Mouse (Mus musculus): ENCODE data around the gene Sdha. TPM values are rescaled to one million over a fixed set of nuclear protein-coding genes. Genes with fewer than 3 reads are reported as not detected.

Sdha gene
- total RNA-seq, 2 experiments from 2014 or later, result 49.2 to 50.3 TPM

DNA sequence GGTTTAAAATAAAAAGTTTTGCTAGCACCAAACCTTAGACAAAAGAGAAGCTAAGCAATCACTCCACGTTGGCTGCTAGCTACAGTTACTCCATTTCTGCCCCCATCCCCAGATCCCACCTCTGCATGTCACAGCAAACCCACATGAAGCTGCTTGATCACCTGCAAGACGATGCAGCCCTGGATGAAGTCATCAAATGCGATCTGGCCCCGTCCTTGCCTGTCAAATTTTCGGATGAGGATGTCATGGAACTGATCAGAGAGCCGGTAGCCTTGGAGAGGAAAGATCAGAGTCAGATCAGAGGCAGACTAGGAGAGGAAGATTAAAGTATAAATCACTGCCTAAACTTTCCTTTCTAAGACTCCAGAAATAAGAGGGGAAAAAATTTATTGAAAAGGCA, 44.7 kb downstream of the Sdha start:
- ATAC-seq (replicated peaks; ENCODE audit: low FRiP score, poor library complexity, severe bottlenecking), result no peak

GRCm38 (mm10) chr13:74302050-74303037, 47.7 kb downstream of the Sdha start:
- ATAC-seq (replicated peaks; ENCODE audit: low FRiP score, poor library complexity, severe bottlenecking), result no peak

DNA sequence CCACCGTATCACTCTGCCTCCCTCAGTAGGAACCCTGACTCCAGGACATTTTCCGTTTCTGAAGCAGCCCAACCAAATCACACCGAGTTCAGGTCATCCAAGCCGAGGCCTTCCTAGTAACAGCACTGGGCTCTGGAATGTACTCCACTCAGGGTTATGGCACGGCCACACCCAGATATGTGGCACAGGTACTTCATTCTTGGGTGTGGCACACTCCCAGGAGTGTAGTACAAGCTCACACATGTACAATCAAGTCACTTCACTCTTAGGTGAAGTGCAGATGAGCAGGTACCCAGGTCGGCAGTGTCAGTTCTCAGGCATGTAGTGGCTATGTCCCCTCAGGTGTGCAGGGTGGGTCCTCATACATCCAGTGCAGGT, 48.5 kb downstream of the Sdha start:
- 0 out of 2 replicates have a peak, but pooled peaks have one; percentile 29 for ATAC-seq (replicated peaks; ENCODE audit: low FRiP score, poor library complexity, severe bottlenecking)

DNA sequence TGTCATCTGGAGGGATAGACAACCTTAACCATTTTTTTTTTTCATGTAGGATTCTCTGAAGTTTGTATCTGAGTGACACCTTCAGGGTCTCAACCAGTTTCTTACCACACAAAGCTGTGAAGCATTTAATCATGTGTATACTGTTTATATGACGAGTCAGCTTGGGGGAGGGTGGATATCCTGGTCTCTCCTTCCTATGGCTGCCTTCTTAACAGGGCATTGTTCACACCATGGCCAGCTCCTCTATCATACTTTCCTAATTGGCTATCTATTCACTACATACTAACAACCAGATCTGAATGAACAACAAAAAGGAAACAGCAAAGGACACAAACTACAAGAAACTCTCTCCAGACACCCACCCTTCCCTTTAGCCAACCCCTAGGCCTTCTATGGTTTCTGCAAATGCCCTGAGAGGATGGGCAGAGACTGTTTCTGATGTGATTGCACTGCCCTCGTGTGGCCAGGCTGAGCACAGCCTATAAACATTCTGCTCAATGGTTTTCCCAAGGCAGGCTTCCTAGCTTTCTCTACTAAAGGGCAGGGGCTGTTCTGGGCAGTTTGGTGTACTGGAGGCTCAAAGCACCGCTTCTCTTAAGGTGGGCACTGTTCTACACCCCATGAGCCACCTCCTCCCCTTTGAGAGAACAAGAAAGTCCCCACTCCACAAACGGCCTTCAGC, 49.0 kb downstream of the Sdha start:
- peak; percentile 77 for ATAC-seq (replicated peaks; ENCODE audit: low FRiP score, poor library complexity, severe bottlenecking)

DNA sequence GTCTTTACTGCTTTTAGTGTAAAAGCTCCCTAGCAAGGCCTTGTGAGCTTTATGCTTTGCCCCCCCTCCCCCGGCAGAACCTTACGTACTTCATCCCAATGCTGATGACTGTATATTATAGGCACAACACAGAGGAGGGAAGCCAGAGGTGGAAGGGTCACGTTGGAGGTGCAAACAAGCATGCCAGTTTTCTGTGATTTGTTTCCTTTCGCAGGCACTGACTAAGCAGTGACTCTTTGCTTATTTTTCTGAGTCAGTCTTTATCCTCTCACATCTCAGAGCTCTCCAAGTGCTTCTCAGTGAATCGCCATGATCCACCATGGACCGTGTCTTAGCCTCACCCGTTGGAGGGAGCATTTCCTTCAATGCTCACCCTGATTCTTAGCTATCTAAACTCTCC, 53.7 kb downstream of the Sdha start:
- no peak for ATAC-seq (replicated peaks; ENCODE audit: low FRiP score, poor library complexity, severe bottlenecking)

DNA sequence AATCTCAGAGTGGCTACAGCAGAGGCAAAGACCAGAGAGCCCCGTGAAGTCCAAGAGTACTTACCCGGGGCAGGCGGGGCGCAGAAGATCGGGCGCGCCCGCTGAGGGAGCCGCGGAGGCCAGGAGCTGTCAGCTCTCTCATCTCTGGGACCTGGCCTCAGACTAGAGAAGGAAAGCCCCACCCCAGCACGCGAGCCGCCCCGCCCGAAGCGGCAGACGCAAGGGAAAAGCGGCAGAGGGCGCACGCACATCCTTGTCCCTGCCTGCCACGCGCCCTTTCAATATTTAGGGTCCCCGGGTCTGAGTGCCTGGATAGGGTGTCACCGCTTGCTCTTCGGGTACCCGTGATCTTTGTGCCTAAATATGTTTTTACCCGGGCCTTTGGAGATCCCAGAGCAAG, 57.9 kb downstream of the Sdha start, which contains the start of gene Ahrr:
Ahrr (minus strand) TSS at position 165 of the 400 bp plus-strand sequence.
- no peak for ATAC-seq (replicated peaks; ENCODE audit: low FRiP score, poor library complexity, severe bottlenecking)

DNA sequence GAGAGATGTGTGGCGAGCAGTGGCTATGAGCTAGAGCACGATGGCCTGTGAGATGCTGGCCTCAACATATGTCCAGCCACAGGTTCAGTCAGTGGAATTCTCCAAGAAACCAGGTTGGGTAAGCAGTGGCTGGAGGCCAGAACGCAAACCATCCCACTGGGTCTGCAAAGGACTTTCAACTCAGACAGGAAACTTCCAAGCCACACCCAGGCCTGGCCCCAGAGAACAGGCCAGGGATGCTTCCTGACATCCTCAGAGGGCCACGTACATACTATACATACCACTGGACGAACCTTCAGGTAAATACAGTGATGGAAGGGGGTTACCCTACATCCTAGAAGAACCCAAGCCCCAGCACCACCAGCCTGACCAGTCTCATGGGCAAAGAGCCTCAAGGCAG, 60.4 kb downstream of the Sdha start:
- no peak for ATAC-seq (replicated peaks; ENCODE audit: low FRiP score, poor library complexity, severe bottlenecking)

- ATAC-seq (replicated peaks; ENCODE audit: low FRiP score, poor library complexity, severe bottlenecking), result no peak
Measured at GRCm38 (mm10) chr13:74282299-74282698, 67.8 kb downstream of the Sdha start.

DNA sequence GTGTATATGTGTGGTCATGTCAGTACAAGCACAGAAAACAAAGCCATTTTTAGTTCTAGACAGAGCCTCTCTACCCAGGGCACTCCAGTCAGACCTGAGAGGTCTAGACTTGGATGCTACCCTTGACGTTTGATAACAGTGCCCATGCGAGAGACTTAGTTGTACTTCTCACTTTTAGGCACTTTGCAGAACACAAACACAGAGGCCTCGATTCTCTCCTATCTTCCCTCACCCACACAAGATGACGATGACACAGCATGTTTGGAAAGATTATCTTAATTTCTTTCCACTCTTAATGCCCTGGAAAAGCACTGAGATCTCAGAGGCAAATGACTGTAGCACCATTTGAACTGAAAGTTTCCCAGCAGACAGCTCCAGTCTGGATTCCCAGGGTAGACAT, 74.4 kb downstream of the Sdha start:
- no peak for ATAC-seq (replicated peaks; ENCODE audit: low FRiP score, poor library complexity, severe bottlenecking)

Other genes starting within 250 kb of the Sdha start
- not detected in 2 replicates for gene Slc9a3, start 228.8 kb downstream of the Sdha start, total RNA-seq (2015; ENCODE audit: low replicate concordance)
- gene Slc9a3, start 228.8 kb downstream of the Sdha start, total RNA-seq (2017; ENCODE audit: low replicate concordance), result not detected in 2 replicates
- gene Exoc3, start 141.5 kb downstream of the Sdha start, total RNA-seq (2015; ENCODE audit: low replicate concordance), result 2.1 and 10.4 TPM in 2 replicates
- gene Exoc3, start 141.5 kb downstream of the Sdha start, total RNA-seq (2017; ENCODE audit: low replicate concordance), result 12.4 and 18.0 TPM in 2 replicates
- gene Ahrr, start 57.9 kb downstream of the Sdha start, total RNA-seq (2015; ENCODE audit: low replicate concordance), result not detected in 2 replicates
- gene Ahrr, start 57.9 kb downstream of the Sdha start, total RNA-seq (2017; ENCODE audit: low replicate concordance), result 0.51 TPM in 1 of 2 replicates, not detected in the other
- gene Pdcd6, start 32.7 kb downstream of the Sdha start, total RNA-seq (2015; ENCODE audit: low replicate concordance), result 39.9 and 42.5 TPM in 2 replicates
- gene Pdcd6, start 32.7 kb downstream of the Sdha start, total RNA-seq (2017; ENCODE audit: low replicate concordance), result 25.8 and 25.9 TPM in 2 replicates
- 15.5 and 21.9 TPM in 2 replicates for gene Ccdc127, start within 50 bp of the Sdha start, total RNA-seq (2015; ENCODE audit: low replicate concordance)
- 6.5 and 11.3 TPM in 2 replicates for gene Ccdc127, start within 50 bp of the Sdha start, total RNA-seq (2017; ENCODE audit: low replicate concordance)
- gene Lrrc14b, start 13.7 kb upstream of the Sdha start, total RNA-seq (2015; ENCODE audit: low replicate concordance), result not detected in 2 replicates
- gene Lrrc14b, start 13.7 kb upstream of the Sdha start, total RNA-seq (2017; ENCODE audit: low replicate concordance), result not detected in 2 replicates
- gene Zfp72, start 40.6 kb upstream of the Sdha start, total RNA-seq (2015; ENCODE audit: low replicate concordance), result 1.7 TPM in 1 of 2 replicates, not detected in the other
- gene Zfp72, start 40.6 kb upstream of the Sdha start, total RNA-seq (2017; ENCODE audit: low replicate concordance), result 0.26 and 0.70 TPM in 2 replicates
- 76.7 and 83.4 TPM in 2 replicates for gene Ftl1-ps1, start 49.4 kb upstream of the Sdha start, total RNA-seq (2015; ENCODE audit: low replicate concordance)
- gene Ftl1-ps1, start 49.4 kb upstream of the Sdha start, total RNA-seq (2017; ENCODE audit: low replicate concordance), result 16.4 and 24.1 TPM in 2 replicates
- gene Zfp825, start 143.7 kb upstream of the Sdha start, total RNA-seq (2015; ENCODE audit: low replicate concordance), result 4.8 and 17.9 TPM in 2 replicates
- 2.2 and 5.2 TPM in 2 replicates for gene Zfp825, start 143.7 kb upstream of the Sdha start, total RNA-seq (2017; ENCODE audit: low replicate concordance)